Mouse (Mus musculus) bone marrow, adult 2 months (tissue): ENCODE measurements at regions not wholly inside any gene's neighbourhood (a gene's known extent, or its start where the extent isn't known, plus 50 kb on each side); places are given as distances from the start of the nearest gene placed in this dataset.

Experiments
- CTCF ChIP-seq: fragments of 200-500 bp; IDR thresholded peaks from 2 replicates; pipeline ENCODE4 v1.5.1; 2011; ENCODE audit warnings: low read length, control low read depth; ENCODE audit not compliant: control insufficient read depth, insufficient read depth
- POLR2A ChIP-seq: fragments of 200-500 bp; IDR thresholded peaks from 2 replicates; pipeline ENCODE4 v1.6.1; 2011; ENCODE audit warnings: low read depth, mild to moderate bottlenecking, control low read depth, low read length, borderline replicate concordance; ENCODE audit not compliant: control insufficient read depth

GRCm38 (mm10) chr16:51160768-51161167, 569.8 kb upstream of the Ccdc54 start:
- TF ChIP-seq CTCF (no peak), POLR2A (no peak)
